Mouse (Mus musculus) adrenal gland, postnatal 10 days (tissue): ENCODE results near the gene Tedc2. TPM values are rescaled to one million over a fixed set of nuclear protein-coding genes. Genes with fewer than 3 reads are reported as not detected.

Experiments
- DNase-seq: peaks from one replicate; pipeline ENCODE4 v3.0.0; 2021; ENCODE audit warnings: mixed read lengths
- total RNA-seq, 2 experiments: library from RNA; stranded (reverse); gene quantifications; 2 replicates each; pipeline ENCODE4 v1.2.3; 2021

Tedc2 gene
- total RNA-seq, 2 experiments from 2014 or later: 7.2 to 9.8 TPM

DNA sequence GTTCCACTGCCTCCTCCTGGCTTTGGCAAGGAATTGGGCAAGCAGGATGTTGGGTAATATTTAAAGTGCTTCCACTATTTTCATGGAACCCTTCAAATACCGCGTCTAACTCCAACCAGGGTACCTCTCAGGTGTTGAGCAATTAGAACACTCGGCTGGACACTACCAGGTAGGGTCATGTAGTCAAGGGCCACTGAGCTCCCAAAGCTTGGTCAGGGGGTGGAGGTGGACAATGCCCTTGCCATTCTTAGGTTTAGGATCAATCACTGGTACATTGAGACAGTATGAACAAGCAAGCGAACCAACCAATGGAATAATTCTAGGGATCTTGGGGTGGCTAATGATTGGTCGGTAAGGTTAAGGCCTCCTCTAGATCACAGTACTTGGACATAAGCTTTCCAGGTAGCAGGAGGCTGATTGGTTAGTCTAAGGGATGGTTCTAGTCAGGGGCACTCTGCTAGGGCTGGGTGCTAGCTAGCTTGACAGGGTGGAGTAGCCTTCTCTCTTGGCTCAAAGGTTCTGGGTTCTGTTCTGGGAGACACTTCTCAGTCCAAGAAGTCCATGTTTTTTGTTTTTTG is 8.1 kb downstream of the Tedc2 start:
- no peak for DNase-seq

- peak; percentile 78 for DNase-seq
Measured at GRCm38 (mm10) chr17:24211631-24212440, 8.8 kb downstream of the Tedc2 start.

DNA sequence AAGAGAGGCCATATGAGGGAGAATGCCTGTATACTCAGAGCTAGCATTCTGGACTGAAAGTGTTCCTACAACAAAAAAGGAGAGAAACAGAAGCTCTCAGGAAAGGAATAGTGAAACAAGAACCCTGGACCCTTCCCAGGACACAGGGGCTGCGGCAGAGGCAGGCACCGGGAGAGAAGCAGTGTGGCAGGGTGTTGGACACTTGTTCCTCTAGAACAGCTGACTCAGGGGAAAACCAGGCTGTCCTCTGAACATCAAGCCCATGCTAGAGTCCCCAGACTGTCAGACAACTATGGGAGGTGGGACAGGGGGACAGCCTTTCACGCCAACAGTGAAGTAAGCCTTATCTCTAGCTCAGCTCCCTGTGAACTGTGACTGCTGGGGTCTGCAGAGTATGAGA is 10.1 kb downstream of the Tedc2 start:
- DNase-seq: no peak

GRCm38 (mm10) chr17:24209916-24210240 is 10.8 kb downstream of the Tedc2 start:
- DNase-seq: no peak

- DNase-seq: peak; percentile 75
Measured at GRCm38 (mm10) chr17:24209043-24209915, 11.4 kb downstream of the Tedc2 start, which contains the start of gene Ntn3. Gene Ntn3, minus strand, starts transcription at chr17:24209531.

- DNase-seq: peak; percentile 56
Measured at GRCm38 (mm10) chr17:24208641-24209042, 12.0 kb downstream of the Tedc2 start.

GRCm38 (mm10) chr17:24207768-24208640 is 12.6 kb downstream of the Tedc2 start:
- no peak for DNase-seq

DNA sequence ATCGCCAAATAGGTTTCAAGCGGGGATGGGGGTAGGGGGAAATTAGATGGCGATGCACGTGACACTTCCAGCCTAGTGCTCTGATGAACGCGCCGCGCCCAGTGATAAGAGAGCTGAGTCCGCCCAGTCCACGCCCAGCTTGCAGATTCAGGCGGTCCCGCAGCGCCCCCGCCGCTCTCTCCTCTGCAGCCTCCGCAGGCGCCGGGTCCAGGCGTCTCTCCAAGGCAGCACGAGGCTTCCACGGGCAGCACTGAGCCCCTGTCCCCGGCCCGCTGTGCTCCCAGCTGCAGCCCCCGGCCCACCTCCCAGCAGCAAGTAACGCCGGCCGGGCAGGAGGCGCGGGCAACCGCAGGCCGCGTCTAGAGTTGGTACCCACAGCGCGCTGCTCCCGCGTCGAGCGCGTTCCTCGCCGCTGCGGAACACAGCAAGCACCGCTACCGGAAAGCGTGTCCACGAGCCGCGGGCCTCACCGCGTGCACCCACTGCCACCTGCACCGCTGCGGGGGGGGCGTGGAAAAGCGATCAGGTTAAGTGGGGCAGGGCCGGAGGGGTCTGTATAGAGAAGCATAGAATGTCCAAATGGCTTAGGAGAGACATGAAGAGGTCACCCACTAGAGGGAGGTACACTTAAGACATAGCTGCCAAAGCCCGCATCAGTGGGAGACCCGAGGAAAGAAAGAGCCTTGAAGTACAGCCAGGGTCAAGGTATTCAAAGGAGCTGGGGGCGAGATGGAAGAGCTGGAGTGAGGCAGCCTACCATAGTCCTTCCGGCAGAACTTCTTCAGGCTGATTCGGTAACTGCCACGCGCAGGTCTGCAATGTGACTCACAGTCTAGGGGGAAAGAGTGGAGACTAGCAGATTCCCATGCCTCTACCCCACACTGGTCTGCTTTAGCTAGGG is 13.9 kb downstream of the Tedc2 start:
- DNase-seq: peak; percentile 65

- DNase-seq: peak; percentile 61
Measured at GRCm38 (mm10) chr17:24205908-24206361, 14.7 kb downstream of the Tedc2 start.

GRCm38 (mm10) chr17:24205284-24205888 is 15.3 kb downstream of the Tedc2 start, which contains the start of gene Tbc1d24:
Gene Tbc1d24, minus strand, starts transcription at chr17:24205562.
- peak; percentile 95 for DNase-seq

GRCm38 (mm10) chr17:24204846-24205245 is 15.8 kb downstream of the Tedc2 start:
- peak; percentile 61 for DNase-seq

DNA sequence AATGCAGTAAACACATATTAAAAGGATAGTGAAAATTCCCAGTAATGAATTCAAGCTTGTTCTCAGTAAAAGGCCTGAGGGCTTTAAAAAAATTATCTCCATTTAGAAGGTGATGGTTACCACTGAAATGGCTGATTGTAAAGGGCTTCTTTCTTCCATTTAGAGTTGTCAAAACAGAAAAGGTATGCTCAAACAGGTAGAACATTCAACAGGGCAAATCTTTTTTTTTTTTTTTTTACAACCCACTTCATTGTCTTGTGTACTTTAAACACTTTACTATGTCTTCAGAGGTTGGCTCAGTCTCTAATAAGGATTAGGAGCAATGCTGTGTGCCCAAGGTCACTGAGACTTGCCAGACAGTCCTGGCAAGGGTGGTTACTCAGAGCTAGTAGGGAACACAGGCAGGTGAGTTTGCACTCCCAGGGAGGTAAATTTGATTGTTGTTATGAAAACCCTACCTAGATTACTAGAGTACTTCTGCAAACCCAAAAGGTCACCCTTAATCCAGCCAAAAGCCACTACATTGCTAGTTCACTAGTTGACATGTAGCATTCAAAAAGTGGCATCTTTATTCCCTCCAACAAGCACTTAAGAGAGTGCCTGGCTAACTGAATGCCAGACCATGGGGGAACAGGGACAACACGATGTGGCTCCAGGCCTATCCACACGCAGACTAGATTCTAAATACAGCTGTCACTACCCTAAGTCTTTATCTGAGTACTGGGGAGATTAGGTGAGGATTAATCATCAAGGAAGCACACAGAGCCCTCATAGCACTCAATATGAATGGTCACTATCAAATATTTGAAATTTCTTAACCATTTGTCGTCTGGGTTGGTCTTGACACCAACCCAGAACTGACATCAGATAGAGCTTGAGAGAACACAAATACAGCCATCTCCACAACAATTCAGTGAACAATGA is 16.8 kb downstream of the Tedc2 start:
- peak; percentile 51 for DNase-seq

DNA sequence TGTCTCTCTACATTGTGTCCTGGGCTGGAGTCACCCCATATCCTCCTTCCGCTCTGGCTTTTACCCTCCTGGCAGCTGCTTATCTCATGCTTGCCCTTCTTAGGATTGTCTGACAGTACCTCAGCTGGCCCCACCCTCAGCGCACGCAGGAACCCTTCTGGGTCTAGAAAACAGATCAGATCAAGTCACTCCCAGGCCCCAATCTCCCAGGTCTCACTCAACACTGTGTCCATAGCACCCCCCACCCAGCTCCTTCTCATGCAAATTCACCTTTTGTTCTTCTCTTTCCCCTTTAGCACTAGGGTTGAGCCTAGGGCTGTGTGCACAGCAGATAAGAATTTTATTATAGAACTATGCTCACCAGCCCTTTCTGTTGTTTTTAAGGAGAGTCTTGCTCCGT is 17.6 kb downstream of the Tedc2 start:
- no peak for DNase-seq

DNA sequence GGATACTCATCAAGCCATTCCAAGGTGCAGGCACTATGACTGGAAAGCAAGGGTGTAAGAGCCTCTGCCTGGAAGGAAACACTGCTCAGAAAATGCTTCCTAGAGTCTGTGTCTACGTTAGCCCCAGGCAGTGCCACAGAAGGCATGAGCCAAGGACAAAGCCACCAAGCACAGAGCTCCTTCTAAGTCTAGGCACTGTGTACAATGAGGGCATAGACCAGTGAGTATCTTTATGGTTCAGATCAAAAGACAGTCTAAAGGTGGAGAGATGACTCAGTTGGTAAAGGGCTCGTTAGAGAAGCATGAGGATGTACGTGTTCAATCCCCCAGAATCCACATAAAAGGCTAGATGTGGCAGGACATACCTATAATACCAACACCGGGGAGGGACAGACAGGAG is 19.6 kb downstream of the Tedc2 start:
- no peak for DNase-seq

DNA sequence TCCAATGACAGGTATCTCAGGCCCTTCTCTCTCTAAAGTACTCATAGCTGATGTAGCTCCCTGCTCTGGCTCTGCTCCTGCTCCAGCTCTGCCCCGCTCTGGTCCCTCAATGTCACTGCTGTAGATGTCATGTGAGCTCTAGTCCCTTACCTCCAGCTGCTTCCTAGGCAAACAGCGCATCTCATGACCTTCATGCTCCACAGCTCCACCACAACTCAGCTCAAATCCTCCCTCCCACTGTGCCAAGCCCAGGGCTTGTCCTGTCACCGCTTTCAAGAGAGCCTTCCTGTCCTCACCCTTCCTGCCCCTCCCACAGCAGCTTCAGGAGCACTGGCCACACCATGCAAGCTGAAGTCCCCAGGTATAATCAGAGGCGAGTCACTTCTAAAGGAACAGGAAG is 20.9 kb downstream of the Tedc2 start:
- no peak for DNase-seq

- no peak for DNase-seq
Measured at GRCm38 (mm10) chr17:24199252-24199651, 21.4 kb downstream of the Tedc2 start.

GRCm38 (mm10) chr17:24197032-24197824 is 23.4 kb downstream of the Tedc2 start:
- no peak for DNase-seq

GRCm38 (mm10) chr17:24195349-24195748 is 25.3 kb downstream of the Tedc2 start:
- DNase-seq: no peak
